Mouse (Mus musculus): Measurements from ENCODE around the gene Tchh. TPM values are rescaled to one million over a fixed set of nuclear protein-coding genes. Genes with fewer than 3 reads are reported as not detected.

Gene Tchh
- total and polyA plus RNA-seq, 3 experiments, result not detected

DNA sequence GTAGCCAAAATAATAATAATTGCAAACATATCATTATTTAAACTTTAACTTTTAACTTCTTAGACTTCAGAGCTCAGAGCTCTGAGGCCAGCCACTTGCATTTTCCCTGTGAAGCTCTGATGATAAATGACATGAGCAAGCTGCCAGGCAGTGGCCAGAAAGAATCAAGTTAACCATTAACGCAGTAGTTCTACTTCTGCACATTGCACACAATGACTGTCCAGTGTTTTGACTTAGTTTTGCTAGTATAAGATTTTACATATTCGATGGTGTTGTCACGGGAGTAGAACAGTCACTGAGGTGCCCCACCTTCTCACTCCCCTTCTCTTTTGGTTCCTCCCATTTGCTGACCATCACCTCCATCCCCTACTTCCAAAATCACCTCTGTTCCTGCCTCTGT lies 55.0 kb downstream of the Tchh start:
- H3K36me3 ChIP-seq (replicated peaks in 1 of 2; ENCODE audit: control insufficient read depth in 1 of 2, insufficient read depth in 1 of 2, low read length in 1 of 2), result no peaks in the 10 kb centered on the region
- no peaks in the 10 kb centered on the region for H3K79me2 ChIP-seq (replicated peaks; ENCODE audit: control insufficient read depth, extremely low read depth, insufficient read depth, poor library complexity, severe bottlenecking)
- H3K4me1 ChIP-seq (ENCODE audit: control insufficient read depth in 1 of 2, insufficient read depth in 2 of 2), result peaks cover 0 to 9% of the 10 kb centered on the region in 2 experiments; a peak in 2 of 4 replicates
- H3K9ac ChIP-seq (ENCODE audit: insufficient read depth, low read depth), result no peak overlapping the region
- TF ChIP-seq ZKSCAN1 (IDR thresholded peaks at IDR 0.05; ENCODE audit: borderline replicate concordance, low read depth, low read length) (no peak), HCFC1 (IDR thresholded peaks at IDR 0.05; ENCODE audit: low read depth, low read length) (no peak), JUND (conservative IDR thresholded peaks at IDR 0.05; ENCODE audit: low read depth, low read length) (no peak), RAD21 (IDR thresholded peaks at IDR 0.05; ENCODE audit: low read depth, low read length) (no peak), IRF4 (IDR thresholded peaks at IDR 0.05; ENCODE audit: low read depth, low read length) (no peak), EP300 (IDR thresholded peaks at IDR 0.05; ENCODE audit: low read length) (no peak), MXI1 (IDR thresholded peaks at IDR 0.05; ENCODE audit: low read depth, low read length) (no peak), CHD2 (IDR thresholded peaks at IDR 0.05; ENCODE audit: low read length) (no peak), MAZ (IDR thresholded peaks at IDR 0.05; ENCODE audit: low read depth, low read length) (no peak), ETS1 (conservative IDR thresholded peaks at IDR 0.05; ENCODE audit: low read depth, low read length) (no peak), MYC (IDR thresholded peaks at IDR 0.05; ENCODE audit: low read depth, low read length) (no peak), KAT2A (IDR thresholded peaks at IDR 0.05; ENCODE audit: insufficient replicate concordance, low read length) (no peak), ELF1 (IDR thresholded peaks at IDR 0.05; ENCODE audit: low read depth, low read length) (no peak), E2F4 (IDR thresholded peaks at IDR 0.05; ENCODE audit: insufficient replicate concordance, low read depth, low read length) (no peak), ZC3H11A (IDR thresholded peaks at IDR 0.05; ENCODE audit: low read depth, low read length) (no peak), NELFE (IDR thresholded peaks at IDR 0.05; ENCODE audit: low read depth, low read length) (no peak), JUN (IDR thresholded peaks at IDR 0.05; ENCODE audit: insufficient read depth, low read depth, low read length) (no peak), CTCF (conservative IDR thresholded peaks at IDR 0.05 in 1 of 2, IDR thresholded peaks at IDR 0.05 in 1 of 2; ENCODE audit: low read depth in 2 of 2, low read length in 2 of 2) (no peak)
- H3K27ac ChIP-seq (ENCODE audit: insufficient read depth, low read depth), result no peak overlapping the region
- in situ Hi-C loops (cut with MboI; ENCODE audit: low pct_ligation_motif_present, low pct_unique_long_range_greater_than_20kb, low sequenced_read_pairs), result loop anchor here (10.0 kb wide), 2 partner anchors 132 to 362 kb away; no protein-coding TSS in a partner anchor
- no peak overlapping the region for H3K4me3 ChIP-seq (replicated peaks in 1 of 3; ENCODE audit: low read depth in 2 of 3, low read length in 2 of 3, poor library complexity in 1 of 3)
- H3K9me3 ChIP-seq (replicated peaks; ENCODE audit: low read length), result no peaks in the 10 kb centered on the region
- no peaks in the 10 kb centered on the region for H3K27me3 ChIP-seq (replicated peaks)
- dilution Hi-C loops (cut with MboI; ENCODE audit: extremely low pct_ligation_motif_present, extremely low pct_unique_long_range_greater_than_20kb, low sequenced_read_pairs), result no loop called here
- no peak overlapping the region for H3K4me2 ChIP-seq (ENCODE audit: insufficient read depth, low read depth, poor library complexity, severe bottlenecking)
- no peak for DNase-seq (ENCODE audit: extremely low read depth)

Other genes starting within 250 kb of the Tchh start
- not detected in 2 replicates for gene Flg2, start 245.1 kb upstream of the Tchh start, total RNA-seq (2012; rRNA removed)
- gene Flg2, start 245.1 kb upstream of the Tchh start, total RNA-seq (2014; rRNA removed), result not detected in 2 replicates
- not detected in 2 replicates for gene Flg2, start 245.1 kb upstream of the Tchh start, polyA plus RNA-seq (2012; ENCODE audit: insufficient read length, low read depth)
- gene Flg, start 168.8 kb upstream of the Tchh start, total RNA-seq (2012; rRNA removed), result not detected in 2 replicates
- not detected in 2 replicates for gene Flg, start 168.8 kb upstream of the Tchh start, total RNA-seq (2014; rRNA removed)
- not detected in 2 replicates for gene Flg, start 168.8 kb upstream of the Tchh start, polyA plus RNA-seq (2012; ENCODE audit: insufficient read length, low read depth)
- not detected in 2 replicates for gene Hrnr, start 122.6 kb upstream of the Tchh start, total RNA-seq (2012; rRNA removed)
- not detected in 2 replicates for gene Hrnr, start 122.6 kb upstream of the Tchh start, total RNA-seq (2014; rRNA removed)
- gene Hrnr, start 122.6 kb upstream of the Tchh start, polyA plus RNA-seq (2012; ENCODE audit: insufficient read length, low read depth), result not detected in 2 replicates
- not detected in 2 replicates for gene Rptn, start 48.6 kb upstream of the Tchh start, total RNA-seq (2012; rRNA removed)
- not detected in 2 replicates for gene Rptn, start 48.6 kb upstream of the Tchh start, total RNA-seq (2014; rRNA removed)
- gene Rptn, start 48.6 kb upstream of the Tchh start, polyA plus RNA-seq (2012; ENCODE audit: insufficient read length, low read depth), result not detected in 2 replicates
- gene Tchhl1, start 26.4 kb downstream of the Tchh start, total RNA-seq (2012; rRNA removed), result not detected in 2 replicates
- gene Tchhl1, start 26.4 kb downstream of the Tchh start, total RNA-seq (2014; rRNA removed), result not detected in 2 replicates
- not detected in 2 replicates for gene Tchhl1, start 26.4 kb downstream of the Tchh start, polyA plus RNA-seq (2012; ENCODE audit: insufficient read length, low read depth)
- 33.4 and 47.2 TPM in 2 replicates for gene S100a11, start 78.2 kb downstream of the Tchh start, total RNA-seq (2012; rRNA removed)
- 68.9 and 75.2 TPM in 2 replicates for gene S100a11, start 78.2 kb downstream of the Tchh start, total RNA-seq (2014; rRNA removed)
- 448 and 468 TPM in 2 replicates for gene S100a11, start 78.2 kb downstream of the Tchh start, polyA plus RNA-seq (2012; ENCODE audit: insufficient read length, low read depth)
- gene S100a10, start 112.8 kb downstream of the Tchh start, total RNA-seq (2012; rRNA removed), result 352 and 369 TPM in 2 replicates
- gene S100a10, start 112.8 kb downstream of the Tchh start, total RNA-seq (2014; rRNA removed), result 429 and 518 TPM in 2 replicates
- gene S100a10, start 112.8 kb downstream of the Tchh start, polyA plus RNA-seq (2012; ENCODE audit: insufficient read length, low read depth), result 213 and 259 TPM in 2 replicates
- not detected in 2 replicates for gene Tdpoz2, start 210.4 kb downstream of the Tchh start, total RNA-seq (2012; rRNA removed)
- gene Tdpoz2, start 210.4 kb downstream of the Tchh start, total RNA-seq (2014; rRNA removed), result not detected in 2 replicates
- not detected in 2 replicates for gene Tdpoz2, start 210.4 kb downstream of the Tchh start, polyA plus RNA-seq (2012; ENCODE audit: insufficient read length, low read depth)
- gene Tdpoz1, start 234.0 kb downstream of the Tchh start, total RNA-seq (2012; rRNA removed), result not detected in 2 replicates
- not detected in 2 replicates for gene Tdpoz1, start 234.0 kb downstream of the Tchh start, total RNA-seq (2014; rRNA removed)
- gene Tdpoz1, start 234.0 kb downstream of the Tchh start, polyA plus RNA-seq (2012; ENCODE audit: insufficient read length, low read depth), result not detected in 2 replicates

Data from CH12.LX (cell line).